35 mouse cellular contexts compared by ENCODE assay signal in the genomic region with DNA sequence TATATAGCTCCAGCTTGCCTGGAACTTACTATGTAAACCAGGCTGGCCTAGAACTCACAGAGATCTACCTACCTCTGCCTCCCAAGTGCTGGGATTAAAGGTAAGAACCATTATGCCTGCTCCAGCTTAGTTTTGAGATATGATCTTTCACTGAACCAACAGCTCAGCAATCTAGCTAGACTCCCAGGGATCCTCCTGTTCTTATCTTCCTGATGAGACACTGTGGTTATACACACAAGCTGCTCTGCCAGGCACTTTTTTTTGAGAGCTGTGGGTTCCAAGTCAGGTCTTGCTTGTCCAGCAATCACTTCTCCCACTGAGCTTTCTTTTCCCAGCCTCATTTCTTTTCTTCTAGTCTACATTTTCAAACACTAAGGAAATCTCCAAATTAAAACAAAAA.
"Had no signal": no experiment of that assay in that cellular context is flagged by ENCODE, and none has a peak within 500 bp of the region (broad histone marks: within the 10 kb centered on the region; RNA-seq: fewer than 3 reads in every experiment).

No protein-coding gene starts in this region.

- H3K4me1 ChIP-seq: heart, embryonic 10.5 days; heart, embryonic 12.5 days; heart, embryonic 13.5 days; heart, embryonic 15.5 days; hindbrain, embryonic 10.5 days; hindbrain, embryonic 12.5 days; hindbrain, embryonic 13.5 days; hindbrain, embryonic 15.5 days; intestine, embryonic 15.5 days; kidney, embryonic 15.5 days had no signal

- H3K9ac ChIP-seq: heart, embryonic 12.5 days; heart, embryonic 13.5 days; heart, embryonic 15.5 days; hindbrain, embryonic 12.5 days; hindbrain, embryonic 13.5 days; hindbrain, embryonic 14.5 days; hindbrain, embryonic 15.5 days; intestine, embryonic 15.5 days; kidney, embryonic 15.5 days had no signal

- DNase-seq: heart, postnatal 10 days; heart, postnatal 14 days; heart, postnatal 36 days; heart, postnatal 4 days; kidney, adult 11 months; kidney, adult 18-20 months; kidney, adult 2 months; kidney, adult 8-10 months; kidney, adult 9 months; kidney, postnatal 10 days; kidney, postnatal 14 days; kidney, postnatal 25 days; kidney, postnatal 36 days; kidney, postnatal 4 days; layer of hippocampus, adult 9-11 months; layer of hippocampus, postnatal 36 days had no signal

- H3K4me2 ChIP-seq: heart, embryonic 11.5 days; heart, embryonic 12.5 days; heart, embryonic 13.5 days; heart, embryonic 15.5 days; hindbrain, embryonic 12.5 days; hindbrain, embryonic 13.5 days; hindbrain, embryonic 14.5 days; hindbrain, embryonic 15.5 days; intestine, embryonic 15.5 days; kidney, embryonic 15.5 days had no signal

- H3K36me3 ChIP-seq: heart, embryonic 10.5 days; heart, embryonic 12.5 days; heart, embryonic 13.5 days; heart, embryonic 15.5 days; hindbrain, embryonic 10.5 days; hindbrain, embryonic 12.5 days; hindbrain, embryonic 13.5 days; hindbrain, embryonic 15.5 days; intestine, embryonic 15.5 days; kidney, embryonic 15.5 days had no signal

- ATAC-seq: hindbrain, embryonic 16.5 days; hindbrain, postnatal 0 days; inflammation-experienced regulatory T-cells, adult 6 months; intestine, embryonic 15.5 days; intestine, embryonic 16.5 days; intestine, postnatal 0 days had no signal

- H3K9me3 ChIP-seq: heart, embryonic 10.5 days; heart, embryonic 12.5 days; heart, embryonic 13.5 days; heart, embryonic 15.5 days; hindbrain, embryonic 10.5 days; hindbrain, embryonic 12.5 days; hindbrain, embryonic 13.5 days; hindbrain, embryonic 15.5 days; intestine, embryonic 15.5 days; kidney, embryonic 15.5 days had no signal

- H3K27ac ChIP-seq: heart, embryonic 10.5 days; heart, embryonic 13.5 days; heart, embryonic 15.5 days; hindbrain, embryonic 10.5 days; hindbrain, embryonic 12.5 days; hindbrain, embryonic 13.5 days; hindbrain, embryonic 14.5 days; hindbrain, embryonic 15.5 days; hindbrain, postnatal 0 days; intestine, embryonic 15.5 days; kidney, embryonic 15.5 days; kidney, postnatal 0 days; layer of hippocampus, adult 2 months had no signal

- H3K4me3 ChIP-seq: heart, embryonic 10.5 days; heart, embryonic 12.5 days; heart, embryonic 13.5 days; heart, embryonic 15.5 days; hindbrain, embryonic 10.5 days; hindbrain, embryonic 12.5 days; hindbrain, embryonic 13.5 days; hindbrain, embryonic 15.5 days; intestine, embryonic 15.5 days; kidney, embryonic 15.5 days; layer of hippocampus, adult 2 months had no signal

- H3K27me3 ChIP-seq: heart, embryonic 12.5 days; heart, embryonic 13.5 days; heart, embryonic 15.5 days; hindbrain, embryonic 12.5 days; hindbrain, embryonic 13.5 days; hindbrain, embryonic 15.5 days; intestine, embryonic 15.5 days; kidney, embryonic 15.5 days had no signal
